Mouse (Mus musculus): ENCODE results near the gene Arf3. TPM values are rescaled to one million over a fixed set of nuclear protein-coding genes. Genes with fewer than 3 reads are reported as not detected.

The Arf3 gene
- polyA plus RNA-seq, 1 experiment: not detected

DNA sequence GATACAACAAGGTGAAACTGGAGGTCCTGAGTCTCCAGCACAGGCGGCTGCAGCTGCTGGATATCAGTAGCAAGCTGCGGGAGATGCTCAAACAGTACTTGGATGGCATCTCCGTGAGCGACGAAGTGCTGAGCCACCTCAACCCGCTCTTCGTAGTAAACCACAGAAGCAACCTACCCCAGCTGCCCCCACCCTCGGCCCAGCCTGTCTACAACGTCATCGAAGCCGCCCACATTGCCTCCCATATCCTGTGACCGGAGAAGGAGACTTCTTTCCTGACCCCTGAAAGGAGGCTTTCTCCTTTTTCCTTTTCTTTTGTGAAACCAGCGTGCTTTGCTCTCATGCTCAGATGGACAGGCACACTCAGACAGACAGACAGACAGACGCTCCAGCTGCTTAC lies 40.2 kb downstream of the Arf3 start:
- H3K4me1 ChIP-seq (ENCODE audit: control insufficient read depth, insufficient read depth, low read length): peaks cover 30% of the 10 kb centered on the region
- TF ChIP-seq POLR2A (IDR thresholded peaks at IDR 0.05; ENCODE audit: insufficient read depth, low read depth, low read length) (no peak), CTCF (IDR thresholded peaks at IDR 0.05; ENCODE audit: insufficient read depth, low read depth, low read length) (no peak)
- 49% methylated on average over 14 of the region's 14 CpGs for WGBS
- H3K27ac ChIP-seq (ENCODE audit: insufficient read depth, low read depth, low read length): no peak overlapping the region
- no peak overlapping the region for H3K4me3 ChIP-seq (ENCODE audit: insufficient read depth, low read depth, low read length)

DNA sequence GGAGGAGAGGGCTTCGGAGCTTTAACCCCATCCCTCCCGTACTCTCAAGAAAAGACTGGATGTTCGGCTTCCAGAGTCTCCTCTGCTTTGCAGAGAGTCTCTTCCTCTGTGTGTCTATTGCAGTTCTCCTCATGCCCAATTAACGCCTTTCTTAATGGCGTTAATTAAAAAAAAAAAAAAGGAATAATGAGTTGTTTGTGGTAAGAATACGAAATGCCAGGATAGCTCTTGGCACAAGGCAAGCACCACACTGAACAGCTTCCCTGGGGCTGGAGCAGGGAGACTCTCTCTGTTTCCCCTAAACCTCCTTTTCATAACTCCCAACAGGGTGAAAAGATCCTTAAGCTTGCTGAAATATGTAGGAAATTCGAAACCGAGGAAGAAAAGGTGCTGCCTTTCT lies 40.8 kb downstream of the Arf3 start:
- Histone ChIP-seq H3K4me1 (ENCODE audit: control insufficient read depth, insufficient read depth, low read length) (peaks cover 24% of the 10 kb centered on the region), H3K4me3 (ENCODE audit: insufficient read depth, low read depth, low read length) (no peak overlapping the region), H3K27ac (ENCODE audit: insufficient read depth, low read depth, low read length) (no peak overlapping the region)
- 38% methylated on average over 8 of the region's 8 CpGs for WGBS
- TF ChIP-seq CTCF (IDR thresholded peaks at IDR 0.05; ENCODE audit: insufficient read depth, low read depth, low read length) (no peak), POLR2A (IDR thresholded peaks at IDR 0.05; ENCODE audit: insufficient read depth, low read depth, low read length) (no peak)

DNA sequence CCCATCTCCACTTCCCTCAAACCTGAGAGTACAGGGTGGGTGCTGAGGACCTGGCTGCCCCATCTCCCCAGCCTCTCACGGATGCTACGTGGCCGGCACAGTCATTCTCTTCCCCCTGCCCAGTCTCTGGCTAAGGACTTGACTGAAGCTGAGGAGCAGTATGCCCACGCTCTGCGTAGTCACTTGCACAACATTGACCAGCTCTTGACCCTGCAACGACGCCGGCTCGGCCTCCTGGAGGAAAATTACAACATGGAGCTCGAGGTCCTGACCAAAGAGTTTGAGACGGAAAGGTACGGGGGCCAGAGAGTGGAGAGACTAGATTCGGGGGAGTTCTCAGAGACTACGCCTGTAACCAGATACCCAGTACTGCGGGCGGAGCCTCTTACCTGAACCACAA lies 45.7 kb downstream of the Arf3 start:
- Histone ChIP-seq H3K27ac (ENCODE audit: insufficient read depth, low read depth, low read length) (no peak overlapping the region), H3K4me3 (ENCODE audit: insufficient read depth, low read depth, low read length) (no peak overlapping the region), H3K4me1 (ENCODE audit: control insufficient read depth, insufficient read depth, low read length) (peaks cover 6% of the 10 kb centered on the region; the same call in 1 of the 2 replicates)
- WGBS: 84% methylated on average over 16 of the region's 16 CpGs
- TF ChIP-seq POLR2A (IDR thresholded peaks at IDR 0.05; ENCODE audit: insufficient read depth, low read depth, low read length): no peak
- TF ChIP-seq CTCF (IDR thresholded peaks at IDR 0.05; ENCODE audit: insufficient read depth, low read depth, low read length): no peak

- 54% methylated on average over 5 of the region's 5 CpGs for WGBS
- H3K27ac ChIP-seq (ENCODE audit: insufficient read depth, low read depth, low read length): no peak overlapping the region
- H3K4me1 ChIP-seq (ENCODE audit: control insufficient read depth, insufficient read depth, low read length): no peaks in the 10 kb centered on the region
- no peak overlapping the region for H3K4me3 ChIP-seq (ENCODE audit: insufficient read depth, low read depth, low read length)
- TF ChIP-seq POLR2A (IDR thresholded peaks at IDR 0.05; ENCODE audit: insufficient read depth, low read depth, low read length) (no peak), CTCF (IDR thresholded peaks at IDR 0.05; ENCODE audit: insufficient read depth, low read depth, low read length) (no peak)
Observed at GRCm38 (mm10) chr15:98714230-98714652, 48.8 kb downstream of the Arf3 start.

GRCm38 (mm10) chr15:98710442-98710841 lies 52.6 kb downstream of the Arf3 start:
- peak; percentile 51 for TF ChIP-seq CTCF (IDR thresholded peaks at IDR 0.05; ENCODE audit: insufficient read depth, low read depth, low read length)
- no peak for TF ChIP-seq POLR2A (IDR thresholded peaks at IDR 0.05; ENCODE audit: insufficient read depth, low read depth, low read length)

DNA sequence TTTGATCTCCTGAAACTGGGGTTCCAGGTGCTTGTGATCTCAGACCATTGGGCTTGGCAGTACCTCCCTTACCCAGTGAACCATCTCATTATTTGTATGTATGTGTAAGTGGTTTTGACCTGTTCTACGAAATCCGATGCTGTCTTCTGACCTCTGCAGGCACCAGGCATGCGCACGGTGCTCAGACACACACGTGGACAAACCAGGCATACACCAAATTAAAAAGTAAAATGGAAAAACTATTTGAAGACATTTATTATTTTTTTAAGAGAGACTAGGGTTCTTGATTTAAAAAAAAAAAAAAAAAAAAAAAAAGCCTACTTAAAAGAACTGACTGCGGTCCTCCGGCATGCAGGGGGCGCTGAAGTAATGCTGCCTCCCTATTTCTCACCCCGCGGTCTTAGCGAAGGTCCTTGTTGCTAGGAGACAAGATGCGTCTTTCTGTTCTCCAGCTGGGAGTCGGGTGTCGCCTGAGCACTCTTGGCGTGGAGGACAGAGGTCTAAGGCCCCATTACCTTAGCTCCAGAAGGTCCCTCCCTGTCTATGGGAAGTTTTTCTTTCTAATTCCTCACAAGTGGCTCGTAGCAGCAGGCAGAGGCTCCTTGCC lies 55.1 kb downstream of the Arf3 start, which contains the start of gene Ccdc65:
Gene Ccdc65, plus strand, starts transcription at position 442 of the 607 bp plus-strand sequence.
- H3K4me3 ChIP-seq (ENCODE audit: insufficient read depth, low read depth, low read length): peak within 1 kb of the TSS; percentile 53
- 18% methylated on average over 16 of the region's 16 CpGs for whole genome bisulfite sequencing
- 0 out of 2 replicates have a peak, but pooled peaks have one; percentile 24 for TF ChIP-seq POLR2A (IDR thresholded peaks at IDR 0.05; ENCODE audit: insufficient read depth, low read depth, low read length)
- peak; percentile 76 for TF ChIP-seq CTCF (IDR thresholded peaks at IDR 0.05; ENCODE audit: insufficient read depth, low read depth, low read length)
- no peak within 1 kb of the TSS for H3K27ac ChIP-seq (ENCODE audit: insufficient read depth, low read depth, low read length)
- peaks cover 4% of the 10 kb centered on the region for H3K4me1 ChIP-seq (ENCODE audit: control insufficient read depth, insufficient read depth, low read length)

More at GRCm38 (mm10) chr15:98710442-98710841, 52.6 kb downstream of the Arf3 start:
- Histone ChIP-seq H3K4me1 (ENCODE audit: control insufficient read depth, insufficient read depth, low read length) (peaks cover 4% of the 10 kb centered on the region), H3K4me3 (ENCODE audit: insufficient read depth, low read depth, low read length) (no peak overlapping the region), H3K27ac (ENCODE audit: insufficient read depth, low read depth, low read length) (no peak overlapping the region)
- 19% methylated on average over 9 of the region's 9 CpGs for WGBS

DNA sequence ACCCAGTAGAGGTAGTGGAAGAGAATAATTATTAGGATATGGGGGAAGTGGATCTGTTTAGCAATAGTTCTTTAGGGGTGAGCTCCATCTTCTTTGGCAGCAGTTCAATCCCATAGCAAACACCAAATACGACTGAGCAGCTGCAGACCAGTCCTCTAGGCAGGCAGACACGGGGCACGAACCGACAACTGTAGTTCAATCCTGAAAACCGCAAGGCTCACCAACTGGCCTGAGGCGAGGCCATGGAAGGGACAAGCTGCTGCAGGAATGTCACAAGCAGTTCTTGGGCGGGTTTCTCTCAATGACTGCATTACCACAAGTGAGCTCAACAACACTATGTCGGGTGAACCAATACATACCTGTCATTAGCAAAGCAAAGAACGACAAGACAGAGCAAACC lies 58.7 kb downstream of the Arf3 start:
- no peak for TF ChIP-seq POLR2A (IDR thresholded peaks at IDR 0.05; ENCODE audit: insufficient read depth, low read depth, low read length)
- no peak for TF ChIP-seq CTCF (IDR thresholded peaks at IDR 0.05; ENCODE audit: insufficient read depth, low read depth, low read length)
- WGBS: 78% methylated on average over 9 of the region's 9 CpGs
- H3K27ac ChIP-seq (ENCODE audit: insufficient read depth, low read depth, low read length): no peak overlapping the region
- H3K4me3 ChIP-seq (ENCODE audit: insufficient read depth, low read depth, low read length): no peak overlapping the region
- peaks cover 8% of the 10 kb centered on the region for H3K4me1 ChIP-seq (ENCODE audit: control insufficient read depth, insufficient read depth, low read length)

- TF ChIP-seq POLR2A (IDR thresholded peaks at IDR 0.05; ENCODE audit: insufficient read depth, low read depth, low read length) (no peak), CTCF (IDR thresholded peaks at IDR 0.05; ENCODE audit: insufficient read depth, low read depth, low read length) (peak; percentile 95)
- peak overlapping the region; percentile 32; the same call in 1 of the 2 replicates for H3K27ac ChIP-seq (ENCODE audit: insufficient read depth, low read depth, low read length)
- 1% methylated on average over 40 of the region's 40 CpGs for WGBS
- H3K4me3 ChIP-seq (ENCODE audit: insufficient read depth, low read depth, low read length): peak overlapping the region; percentile 59
- peaks cover 6% of the 10 kb centered on the region for H3K4me1 ChIP-seq (ENCODE audit: control insufficient read depth, insufficient read depth, low read length)
Observed at GRCm38 (mm10) chr15:98699190-98700105, 63.6 kb downstream of the Arf3 start.

GRCm38 (mm10) chr15:98696216-98696615 lies 66.8 kb downstream of the Arf3 start:
- no peak for TF ChIP-seq POLR2A (IDR thresholded peaks at IDR 0.05; ENCODE audit: insufficient read depth, low read depth, low read length)
- TF ChIP-seq CTCF (IDR thresholded peaks at IDR 0.05; ENCODE audit: insufficient read depth, low read depth, low read length): no peak
- H3K27ac ChIP-seq (ENCODE audit: insufficient read depth, low read depth, low read length): no peak overlapping the region
- 48% methylated on average over 8 of the region's 8 CpGs for WGBS
- no peak overlapping the region for H3K4me3 ChIP-seq (ENCODE audit: insufficient read depth, low read depth, low read length)
- peaks cover 11% of the 10 kb centered on the region for H3K4me1 ChIP-seq (ENCODE audit: control insufficient read depth, insufficient read depth, low read length)
